9 mouse cellular contexts compared by ENCODE assay signal in the genomic region with DNA sequence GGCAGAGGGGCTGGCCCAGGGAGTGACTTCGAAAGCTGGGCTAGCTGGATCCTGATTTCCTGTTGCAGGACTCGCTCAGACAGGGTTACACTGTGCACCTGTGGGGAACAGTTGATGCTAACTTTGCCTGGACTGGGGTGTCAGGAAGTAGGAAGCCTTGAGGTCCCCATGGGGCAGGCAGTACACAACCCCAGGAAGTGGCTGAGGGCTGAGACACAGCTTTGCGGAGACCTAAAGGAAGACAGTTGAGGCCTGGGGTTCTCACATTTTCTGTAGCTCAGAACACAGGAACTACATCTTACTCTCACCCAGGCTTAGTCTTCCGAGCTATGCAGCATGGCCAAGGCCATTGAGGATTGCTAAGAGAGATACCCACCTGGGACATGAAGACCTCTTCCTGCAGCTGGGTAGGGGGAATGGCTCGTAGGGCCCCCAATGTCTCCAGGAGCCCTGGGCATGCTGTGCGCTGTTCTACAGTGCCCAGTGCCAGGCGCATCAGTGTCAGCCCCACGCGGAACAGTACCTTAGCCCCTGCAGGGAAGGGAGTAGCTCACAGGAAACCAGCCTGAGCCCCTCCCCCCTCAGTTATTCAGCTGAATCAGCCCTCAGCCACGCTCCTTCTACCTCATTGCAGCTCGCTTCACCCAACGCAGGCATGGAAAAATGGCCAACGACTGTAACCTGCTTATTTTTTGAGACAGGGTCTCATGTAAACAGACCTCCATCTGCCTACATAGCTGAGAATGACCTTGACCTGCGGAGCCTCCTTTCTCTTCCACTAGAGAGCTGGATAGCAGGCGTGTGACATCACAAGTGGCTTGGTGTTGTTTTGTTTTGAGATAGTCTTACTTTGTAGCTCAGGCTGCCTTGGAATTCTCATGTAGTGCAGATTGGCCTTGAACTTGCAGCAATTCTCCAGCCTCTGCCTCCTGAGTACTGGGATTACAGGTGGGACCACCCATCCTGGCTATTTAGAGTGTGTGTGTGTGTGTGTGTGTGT. TPM values are rescaled to one million over a fixed set of nuclear protein-coding genes. Genes with fewer than 3 reads are reported as not detected.
A peak's percentile ranks its signal among the peaks of the same experiment; 100 is the strongest.
DNase-seq lines count a peak whose midpoint lies in the region; ATAC-seq lines count a peak whose summit lies in the region.
"Had no signal": no experiment of that assay in that cellular context is flagged by ENCODE, and none has a peak within 500 bp of the region (broad histone marks: within the 10 kb centered on the region; RNA-seq: fewer than 3 reads in every experiment).

No protein-coding gene starts in this region.

- no peaks in the 10 kb centered on the region for H3K36me3 ChIP-seq in forebrain, embryonic 13.5 days (ENCODE audit: poor library complexity, severe bottlenecking)
- no peaks in the 10 kb centered on the region for H3K36me3 ChIP-seq in forebrain, embryonic 11.5 days (ENCODE audit: control insufficient read depth, insufficient read depth, low read length)

- H3K27ac ChIP-seq in forebrain, embryonic 13.5 days = no peak overlapping the region
- no peak overlapping the region for H3K27ac ChIP-seq in forebrain, embryonic 11.5 days (ENCODE audit: low read depth, low read length)

- H3K4me3 ChIP-seq in forebrain, embryonic 13.5 days = no peak overlapping the region
- no peak overlapping the region for H3K4me3 ChIP-seq in forebrain, embryonic 11.5 days (ENCODE audit: low read depth, low read length)

- no peaks in the 10 kb centered on the region for H3K9me3 ChIP-seq in forebrain, embryonic 13.5 days (replicated peaks)
- H3K9me3 ChIP-seq in forebrain, embryonic 11.5 days (ENCODE audit: control insufficient read depth, low read length) = no peaks in the 10 kb centered on the region

- intact Hi-C loops in gastrocnemius, postnatal 14 days (cut with DNase I; ENCODE audit: low total_unique reads) = no loop called here

- ATAC-seq in forebrain, embryonic 13.5 days = no peak
- no peak for ATAC-seq in forebrain, embryonic 11.5 days (replicated peaks; ENCODE audit: low FRiP score)
- ATAC-seq in hematopoietic stem cell, adult 5-6 weeks (replicated peaks in 1 of 2; ENCODE audit: insufficient read depth in 1 of 2, low FRiP score in 2 of 2, low TSS enrichment in 1 of 2, low read depth in 1 of 2, poor library complexity in 2 of 2, severe bottlenecking in 2 of 2) = peak; percentile 65 to 75
- peak; percentile 70 for ATAC-seq in megakaryocyte progenitor cell, adult 5-6 weeks (replicated peaks; ENCODE audit: poor library complexity)

- 0 out of 2 replicates have a peak overlapping the region, but pooled peaks have one; percentile 5 for H3K9ac ChIP-seq in forebrain, embryonic 13.5 days
- H3K9ac ChIP-seq in forebrain, embryonic 11.5 days (ENCODE audit: low read length) = no peak overlapping the region

- no peak for DNase-seq in forebrain, embryonic 11.5 days (ENCODE audit: low spot score)
- DNase-seq in B cell, adult 2 months = peak; percentile 80 to 82
- DNase-seq in cerebellum, adult 18-20 months = no peak
- no peak for DNase-seq in gastrocnemius, postnatal 14 days
- no peak for DNase-seq in adrenal gland, adult 2 months
- DNase-seq: right cerebral cortex, adult 18-20 months had no signal

- no peaks in the 10 kb centered on the region for H3K27me3 ChIP-seq in forebrain, embryonic 13.5 days
- H3K27me3 ChIP-seq in forebrain, embryonic 11.5 days (ENCODE audit: control insufficient read depth, insufficient read depth, low read length) = no peaks in the 10 kb centered on the region

- peaks cover 7% of the 10 kb centered on the region for H3K4me1 ChIP-seq in forebrain, embryonic 13.5 days
- H3K4me1 ChIP-seq in forebrain, embryonic 11.5 days (replicated peaks; ENCODE audit: control insufficient read depth, insufficient read depth, low read length) = no peaks in the 10 kb centered on the region

- 65% methylated on average over 15 of the region's 15 CpGs for WGBS in forebrain, embryonic 13.5 days
- WGBS in forebrain, embryonic 11.5 days = 64% methylated on average over 15 of the region's 15 CpGs

- no peak overlapping the region for H3K4me2 ChIP-seq in forebrain, embryonic 13.5 days
- H3K4me2 ChIP-seq in forebrain, embryonic 11.5 days (ENCODE audit: low read depth, low read length, severe bottlenecking) = no peak overlapping the region

RNA-seq across cellular contexts. Expression of a gene that starts 5.8 kb away (rescaled TPM):
- polyA plus RNA-seq in forebrain, embryonic 13.5 days (2015; fragmentation: Nextera tagmentation; extraction: Ambion mirVana) = 0.77 and 0.82 TPM in 2 replicates
- polyA plus RNA-seq in forebrain, embryonic 11.5 days (2014; fragmentation: Nextera tagmentation; extraction: Ambion mirVana) = 0.43 and 1.3 TPM in 2 replicates
- 59.8 and 70.8 TPM in 2 replicates for total RNA-seq in hematopoietic stem cell, adult 5-6 weeks (2017)
- 39.3 and 46.6 TPM in 2 replicates for total RNA-seq in megakaryocyte progenitor cell, adult 5-6 weeks (2015)
- total RNA-seq in megakaryocyte progenitor cell, adult 5-6 weeks (2017) = 15.3 and 17.5 TPM in 2 replicates
- total RNA-seq in gastrocnemius, postnatal 14 days (2021) = 1 to 10 TPM; 2.7 TPM
- under 1 TPM in 1 of 2 experiments, not detected in 1; 0.97 TPM for total RNA-seq in adrenal gland, adult 2 months (2021)
- 2.1 and 4.8 TPM in 2 replicates for polyA plus RNA-seq in adrenal gland, adult 2 months (2012; rRNA removed)

RNA-seq across cellular contexts. Expression of a gene that starts 6.6 kb away (rescaled TPM):
- 664 and 700 TPM in 2 replicates for polyA plus RNA-seq in forebrain, embryonic 13.5 days (2015; fragmentation: Nextera tagmentation; extraction: Ambion mirVana)
- polyA plus RNA-seq in forebrain, embryonic 11.5 days (2014; fragmentation: Nextera tagmentation; extraction: Ambion mirVana) = 856 and 864 TPM in 2 replicates
- 384 and 392 TPM in 2 replicates for total RNA-seq in hematopoietic stem cell, adult 5-6 weeks (2017)
- 395 and 413 TPM in 2 replicates for total RNA-seq in megakaryocyte progenitor cell, adult 5-6 weeks (2015)
- 482 and 538 TPM in 2 replicates for total RNA-seq in megakaryocyte progenitor cell, adult 5-6 weeks (2017)
- 100 to 1,000 TPM; 266 to 269 TPM for total RNA-seq in gastrocnemius, postnatal 14 days (2021)
- 100 to 1,000 TPM; 342 to 392 TPM for total RNA-seq in adrenal gland, adult 2 months (2021)
- 443 and 514 TPM in 2 replicates for polyA plus RNA-seq in adrenal gland, adult 2 months (2012; rRNA removed)

RNA-seq across cellular contexts. Expression of a gene that starts 10.0 kb away (rescaled TPM):
- 2.4 and 2.5 TPM in 2 replicates for polyA plus RNA-seq in forebrain, embryonic 13.5 days (2015; fragmentation: Nextera tagmentation; extraction: Ambion mirVana)
- 3.1 and 3.2 TPM in 2 replicates for polyA plus RNA-seq in forebrain, embryonic 11.5 days (2014; fragmentation: Nextera tagmentation; extraction: Ambion mirVana)
- 11.2 and 16.2 TPM in 2 replicates for total RNA-seq in hematopoietic stem cell, adult 5-6 weeks (2017)
- total RNA-seq in megakaryocyte progenitor cell, adult 5-6 weeks (2015) = 2.2 and 2.4 TPM in 2 replicates
- 1.0 and 2.1 TPM in 2 replicates for total RNA-seq in megakaryocyte progenitor cell, adult 5-6 weeks (2017)
- total RNA-seq in gastrocnemius, postnatal 14 days (2021) = 10 to 100 TPM; 23.4 to 27.5 TPM
- total RNA-seq in adrenal gland, adult 2 months (2021) = 1 to 10 TPM; 2.9 to 5.8 TPM
- polyA plus RNA-seq in adrenal gland, adult 2 months (2012; rRNA removed) = 3.8 and 5.1 TPM in 2 replicates

RNA-seq across cellular contexts. Expression of a gene that starts 16.2 kb away (rescaled TPM):
- 28.9 and 34.7 TPM in 2 replicates for polyA plus RNA-seq in forebrain, embryonic 13.5 days (2015; fragmentation: Nextera tagmentation; extraction: Ambion mirVana)
- polyA plus RNA-seq in forebrain, embryonic 11.5 days (2014; fragmentation: Nextera tagmentation; extraction: Ambion mirVana) = 49.9 and 52.6 TPM in 2 replicates
- 16.4 and 17.3 TPM in 2 replicates for total RNA-seq in hematopoietic stem cell, adult 5-6 weeks (2017)
- 28.0 and 31.0 TPM in 2 replicates for total RNA-seq in megakaryocyte progenitor cell, adult 5-6 weeks (2015)
- total RNA-seq in megakaryocyte progenitor cell, adult 5-6 weeks (2017) = 16.1 and 19.7 TPM in 2 replicates
- total RNA-seq in gastrocnemius, postnatal 14 days (2021) = 1 to 10 TPM; 3.1 to 3.4 TPM
- 10 to 100 TPM in 1 of 2 experiments, 1 to 10 TPM in 1; 6.9 to 12.3 TPM for total RNA-seq in adrenal gland, adult 2 months (2021)
- polyA plus RNA-seq in adrenal gland, adult 2 months (2012; rRNA removed) = 16.4 and 17.2 TPM in 2 replicates

RNA-seq across cellular contexts. Expression of a gene that starts 22.1 kb away (rescaled TPM):
- 56.6 and 61.6 TPM in 2 replicates for polyA plus RNA-seq in forebrain, embryonic 13.5 days (2015; fragmentation: Nextera tagmentation; extraction: Ambion mirVana)
- polyA plus RNA-seq in forebrain, embryonic 11.5 days (2014; fragmentation: Nextera tagmentation; extraction: Ambion mirVana) = 50.1 and 55.8 TPM in 2 replicates
- 16.2 and 18.8 TPM in 2 replicates for total RNA-seq in hematopoietic stem cell, adult 5-6 weeks (2017)
- total RNA-seq in megakaryocyte progenitor cell, adult 5-6 weeks (2015) = 21.6 and 22.1 TPM in 2 replicates
- 23.1 and 30.2 TPM in 2 replicates for total RNA-seq in megakaryocyte progenitor cell, adult 5-6 weeks (2017)
- 10 to 100 TPM; 28.5 to 31.3 TPM for total RNA-seq in gastrocnemius, postnatal 14 days (2021)
- 10 to 100 TPM; 27.6 to 39.5 TPM for total RNA-seq in adrenal gland, adult 2 months (2021)
- polyA plus RNA-seq in adrenal gland, adult 2 months (2012; rRNA removed) = 48.3 and 60.8 TPM in 2 replicates

Comparison
In these comparisons a context has a peak if more than half of its experiments do, and no peak if none do; other contexts are left out.
1. ATAC-seq: peak in hematopoietic stem cell, adult 5-6 weeks (2 of 2) and megakaryocyte progenitor cell, adult 5-6 weeks (single experiment); none in forebrain, embryonic 13.5 days (single experiment) and forebrain, embryonic 11.5 days (single experiment).
2. DNase-seq: peak in B cell, adult 2 months (2 of 2); none in forebrain, embryonic 11.5 days (single experiment), cerebellum, adult 18-20 months (0 of 2), gastrocnemius, postnatal 14 days (single experiment) and adrenal gland, adult 2 months (single experiment).
3. RNA of a gene that starts 5.8 kb away (total RNA-seq): 59.8 to 70.8 TPM in hematopoietic stem cell, adult 5-6 weeks and 15.3 to 46.6 TPM in megakaryocyte progenitor cell, adult 5-6 weeks; 2.7 TPM in gastrocnemius, postnatal 14 days and 0.97 TPM in adrenal gland, adult 2 months; every median in the first group is over 4 times any median in the second.